Mouse (Mus musculus) liver, embryonic 14.5 days (tissue): ENCODE data around the gene Pknox1. TPM values are rescaled to one million over a fixed set of nuclear protein-coding genes. Genes with fewer than 3 reads are reported as not detected.

ENCODE experiments used
- ATAC-seq: fragments of 200-750 bp; cut with Nextera tagmentation; 2 replicates; pipeline ENCODE4 v1.8.0; 2017; ENCODE audit warnings: moderate number of reproducible peaks, mild to moderate bottlenecking, moderate library complexity; ENCODE audit not compliant: insufficient read depth
- DNase-seq, 3 experiments: peaks; one replicate each; pipeline ENCODE4 v3.0.0-alpha.2; 2012 to 2013; ENCODE audit warnings: low read depth in 3 of 3, low spot score in 3 of 3
- H3K27ac ChIP-seq: fragments of 300-500 bp; sonication (generic); 2 replicates; pipeline ENCODE4 v1.5.1; 2014; ENCODE audit warnings: moderate library complexity, mild to moderate bottlenecking, control low read depth, inconsistent platforms
- H3K27me3 ChIP-seq: fragments of 300-500 bp; sonication (generic); 2 replicates; pipeline ENCODE4 v1.6.1; 2014; ENCODE audit warnings: mild to moderate bottlenecking, low read length, moderate library complexity; ENCODE audit not compliant: control insufficient read depth, insufficient read depth
- H3K36me3 ChIP-seq: fragments of 300-500 bp; sonication (generic); replicated peaks from 2 replicates; pipeline ENCODE4 v1.6.1; 2014; ENCODE audit warnings: low read depth; ENCODE audit not compliant: control insufficient read depth, insufficient read depth
- H3K4me1 ChIP-seq, 2 experiments: fragments of 200-500 bp in 1 of 2; fragments of 300-500 bp in 1 of 2; sonication (generic) in 1 of 2; replicated peaks; 2 replicates each; pipeline ENCODE4 v1.6.1; 2012 to 2014; ENCODE audit warnings: antibody characterized with exemption in 1 of 2, inconsistent platforms in 1 of 2, low read length in 1 of 2; ENCODE audit not compliant: control insufficient read depth in 2 of 2, insufficient read depth in 2 of 2
- H3K4me2 ChIP-seq: fragments of 300-500 bp; sonication (generic); 2 replicates; pipeline ENCODE4 v1.6.1; 2014; ENCODE audit warnings: low read depth, mild to moderate bottlenecking, control low read depth, moderate library complexity
- H3K4me3 ChIP-seq, 2 experiments: fragments of 200-500 bp in 1 of 2; fragments of 300-500 bp in 1 of 2; sonication (generic) in 1 of 2; 2 replicates each; pipeline ENCODE4 v1.5.1; 2012 to 2014; ENCODE audit warnings: low read depth in 2 of 2, low read length in 2 of 2, mild to moderate bottlenecking in 2 of 2, control low read depth in 1 of 2, inconsistent platforms in 1 of 2, moderate library complexity in 1 of 2; ENCODE audit not compliant: insufficient read depth in 1 of 2
- H3K9ac ChIP-seq: fragments of 300-500 bp; sonication (generic); replicated peaks from 2 replicates; pipeline ENCODE4 v1.6.1; 2014; ENCODE audit warnings: mild to moderate bottlenecking, control low read depth, moderate library complexity
- H3K9me3 ChIP-seq: fragments of 300-500 bp; sonication (generic); 2 replicates; pipeline ENCODE4 v1.6.1; 2016; ENCODE audit warnings: low read length, mixed read lengths; ENCODE audit not compliant: control insufficient read depth
- CTCF ChIP-seq: IDR thresholded peaks from 2 replicates; pipeline ENCODE4 v1.5.1; 2016; ENCODE audit warnings: antibody characterized with exemption, low read depth, control low read depth
- EP300 ChIP-seq: IDR thresholded peaks from 2 replicates; pipeline ENCODE4 v1.6.1; 2016; ENCODE audit warnings: antibody characterized with exemption, low read depth
- WGBS: fragments of 180-500 bp; shearing (Covaris S2); extraction: QIAGEN DNeasy Blood & Tissue Kit; methylation state at CpG from one replicate; pipeline ENCODE4 v1.1.7; 2014; ENCODE audit not compliant: insufficient replicate concordance; 5-methylcytosine and 5-hydroxymethylcytosine counted together
- polyA plus RNA-seq, 2 experiments: library from polyadenylated mRNA; depleted of rRNA in 1 of 2; stranded (reverse) in 1 of 2; unstranded in 1 of 2; fragments of >200 nt; fragmentation: Nextera tagmentation in 1 of 2; extraction: Ambion mirVana in 1 of 2; gene quantifications; 2 replicates each; pipeline versions ENCODE4 v1.2.1 to v1.2.3; 2012 to 2014

The Pknox1 gene
- polyA plus RNA-seq, 2 experiments = 7.0 to 10.6 TPM

GRCm38 (mm10) chr17:31535358-31535757 is 29.2 kb upstream of the Pknox1 start:
- TF ChIP-seq CTCF = no peak
- TF ChIP-seq EP300 = no peak
- WGBS = 56% methylated on average over 4 of the region's 4 CpGs
- Histone ChIP-seq H3K4me2 (no peak overlapping the region), H3K9ac (no peak overlapping the region), H3K9me3 (no peaks in the 10 kb centered on the region), H3K27me3 (no peaks in the 10 kb centered on the region), H3K36me3 (no peaks in the 10 kb centered on the region), H3K4me1 (no peaks in the 10 kb centered on the region), H3K27ac (no peak overlapping the region), H3K4me3 (no peak overlapping the region)
- no peak for ATAC-seq
- DNase-seq = no peak

GRCm38 (mm10) chr17:31535871-31536629 is 28.5 kb upstream of the Pknox1 start:
- TF ChIP-seq CTCF (no peak), EP300 (no peak)
- Histone ChIP-seq H3K36me3 (no peaks in the 10 kb centered on the region), H3K27ac (no peak overlapping the region), H3K4me1 (no peaks in the 10 kb centered on the region), H3K4me3 (no peak overlapping the region), H3K27me3 (no peaks in the 10 kb centered on the region), H3K9me3 (no peaks in the 10 kb centered on the region), H3K4me2 (no peak overlapping the region), H3K9ac (no peak overlapping the region)
- no peak for DNase-seq
- no peak for ATAC-seq
- 28% methylated on average over 8 of the region's 8 CpGs for WGBS

- DNase-seq = no peak
- Histone ChIP-seq H3K4me2 (no peak overlapping the region), H3K9ac (no peak overlapping the region), H3K27ac (no peak overlapping the region), H3K4me3 (no peak overlapping the region), H3K4me1 (no peaks in the 10 kb centered on the region), H3K27me3 (no peaks in the 10 kb centered on the region), H3K9me3 (no peaks in the 10 kb centered on the region), H3K36me3 (no peaks in the 10 kb centered on the region)
- 42% methylated on average over 3 of the region's 3 CpGs for WGBS
- TF ChIP-seq CTCF = no peak
- no peak for TF ChIP-seq EP300
- ATAC-seq = no peak
These were observed 24.4 kb upstream of the Pknox1 start for GRCm38 (mm10) chr17:31540101-31540500.

- H3K4me1 ChIP-seq = no peaks in the 10 kb centered on the region
- WGBS = 44% methylated on average over 4 of the region's 4 CpGs
- H3K36me3 ChIP-seq = no peaks in the 10 kb centered on the region
- no peak overlapping the region for H3K4me3 ChIP-seq
- H3K27ac ChIP-seq = no peak overlapping the region
- no peak for ATAC-seq
- no peak overlapping the region for H3K4me2 ChIP-seq
- H3K27me3 ChIP-seq = no peaks in the 10 kb centered on the region
- no peak for DNase-seq
- H3K9me3 ChIP-seq = no peaks in the 10 kb centered on the region
- H3K9ac ChIP-seq = no peak overlapping the region
- TF ChIP-seq EP300 = no peak
- no peak for TF ChIP-seq CTCF
These were observed 23.6 kb upstream of the Pknox1 start for GRCm38 (mm10) chr17:31540809-31541459.

- no peak overlapping the region for H3K4me3 ChIP-seq
- H3K9ac ChIP-seq = no peak overlapping the region
- no peaks in the 10 kb centered on the region for H3K9me3 ChIP-seq
- no peaks in the 10 kb centered on the region for H3K27me3 ChIP-seq
- WGBS = 69% methylated on average over 6 of the region's 6 CpGs
- no peaks in the 10 kb centered on the region for H3K4me1 ChIP-seq
- no peak overlapping the region for H3K4me2 ChIP-seq
- TF ChIP-seq CTCF (no peak), EP300 (no peak)
- DNase-seq = no peak
- ATAC-seq = no peak
- H3K27ac ChIP-seq = no peak overlapping the region
- H3K36me3 ChIP-seq = no peaks in the 10 kb centered on the region
These were observed 23.1 kb upstream of the Pknox1 start for GRCm38 (mm10) chr17:31541460-31541831.
